In genomic region chr2:71630143-71630463, GRCm38 (mm10) we compare ENCODE assay signal across 9 mouse cellular contexts.
A peak's percentile ranks its signal among the peaks of the same experiment; 100 is the strongest.
DNase-seq lines count a peak whose midpoint lies in the region; ATAC-seq and TF ChIP-seq lines count a peak whose summit lies in the region.
"Had no signal": no experiment of that assay in that cellular context is flagged by ENCODE, and none has a peak within 500 bp of the region (broad histone marks: within the 10 kb centered on the region; RNA-seq: fewer than 3 reads in every experiment).

No protein-coding gene starts in this region.

- WGBS in lung, embryonic 14.5 days, result 14% methylated on average over 3 of the region's 3 CpGs
- WGBS in forebrain, embryonic 12.5 days, result 6% methylated on average over 3 of the region's 3 CpGs
- WGBS in limb, embryonic 10.5 days, result 13% methylated on average over 3 of the region's 3 CpGs
- 3% methylated on average over 3 of the region's 3 CpGs for WGBS in neural tube, embryonic 13.5 days

- no peaks in the 10 kb centered on the region for H3K36me3 ChIP-seq in lung, embryonic 14.5 days (ENCODE audit: insufficient read depth)
- H3K36me3 ChIP-seq in forebrain, embryonic 12.5 days (replicated peaks), result no peaks in the 10 kb centered on the region
- H3K36me3 ChIP-seq in limb, embryonic 10.5 days, result no peaks in the 10 kb centered on the region
- H3K36me3 ChIP-seq in neural tube, embryonic 13.5 days, result no peaks in the 10 kb centered on the region

- ATAC-seq in lung, embryonic 14.5 days (ENCODE audit: insufficient read depth), result no peak
- no peak for ATAC-seq in forebrain, embryonic 12.5 days (ENCODE audit: low FRiP score)
- no peak for ATAC-seq in neural tube, embryonic 13.5 days (ENCODE audit: low read depth)

- DNase-seq in lung, embryonic 14.5 days, result no peak
- DNase-seq in lung, postnatal 14 days, result no peak
- no peak for DNase-seq in limb, embryonic 10.5 days (ENCODE audit: low spot score)
- DNase-seq in c-Kit-positive CD71-positive TER-119-positive erythroid progenitor cells, embryonic 14.5 days (ENCODE audit: low spot score), result no peak
- no peak for DNase-seq in adrenal gland, postnatal 14 days
- DNase-seq in layer of hippocampus, adult 8-10 months (ENCODE audit: low spot score in 2 of 2), result no peak
- DNase-seq: cerebellum, adult 9-11 months had no signal

- TF ChIP-seq CTCF in lung, embryonic 14.5 days (IDR thresholded peaks at IDR 0.05; ENCODE audit: low read depth), result no peak

- no peak overlapping the region for H3K27ac ChIP-seq in lung, embryonic 14.5 days (ENCODE audit: low read depth)
- peak overlapping the region; percentile 31; the same call in 1 of the 2 replicates for H3K27ac ChIP-seq in forebrain, embryonic 12.5 days
- H3K27ac ChIP-seq in limb, embryonic 10.5 days, result no peak overlapping the region
- peak overlapping the region; percentile 50; the same call in 1 of the 2 replicates for H3K27ac ChIP-seq in neural tube, embryonic 13.5 days (replicated peaks)

- no peak overlapping the region for H3K9ac ChIP-seq in lung, embryonic 14.5 days
- H3K9ac ChIP-seq in forebrain, embryonic 12.5 days, result peak overlapping the region; percentile 49; the same call in 1 of the 2 replicates
- H3K9ac ChIP-seq in neural tube, embryonic 13.5 days, result peak overlapping the region; percentile 64

- H3K9me3 ChIP-seq in lung, embryonic 14.5 days (ENCODE audit: low read depth, low read length), result no peaks in the 10 kb centered on the region
- H3K9me3 ChIP-seq in forebrain, embryonic 12.5 days, result no peaks in the 10 kb centered on the region
- no peaks in the 10 kb centered on the region for H3K9me3 ChIP-seq in limb, embryonic 10.5 days (replicated peaks)
- no peaks in the 10 kb centered on the region for H3K9me3 ChIP-seq in neural tube, embryonic 13.5 days

- H3K27me3 ChIP-seq in lung, embryonic 14.5 days (ENCODE audit: insufficient read depth, low read length), result peaks cover 9% of the 10 kb centered on the region
- H3K27me3 ChIP-seq in forebrain, embryonic 12.5 days, result 0 out of 2 replicates have a peak, but pooled peaks cover 3% of the 10 kb centered on the region
- peaks cover 38% of the 10 kb centered on the region for H3K27me3 ChIP-seq in limb, embryonic 10.5 days (ENCODE audit: low read depth, poor library complexity, severe bottlenecking)
- peaks cover 28% of the 10 kb centered on the region for H3K27me3 ChIP-seq in neural tube, embryonic 13.5 days

- peak overlapping the region; percentile 32; the same call in 1 of the 2 replicates for H3K4me3 ChIP-seq in lung, embryonic 14.5 days (ENCODE audit: low read depth, low read length)
- H3K4me3 ChIP-seq in forebrain, embryonic 12.5 days (replicated peaks), result peak overlapping the region; percentile 39
- peak overlapping the region; percentile 50 for H3K4me3 ChIP-seq in limb, embryonic 10.5 days
- peak overlapping the region; percentile 37 for H3K4me3 ChIP-seq in neural tube, embryonic 13.5 days

- H3K4me1 ChIP-seq in lung, embryonic 14.5 days (ENCODE audit: insufficient read depth), result 0 out of 2 replicates have a peak, but pooled peaks cover 5% of the 10 kb centered on the region
- peaks cover 47% of the 10 kb centered on the region for H3K4me1 ChIP-seq in forebrain, embryonic 12.5 days
- H3K4me1 ChIP-seq in limb, embryonic 10.5 days, result peaks cover 39% of the 10 kb centered on the region
- peaks cover 45% of the 10 kb centered on the region for H3K4me1 ChIP-seq in neural tube, embryonic 13.5 days (replicated peaks)

- peak overlapping the region; percentile 81 for H3K4me2 ChIP-seq in lung, embryonic 14.5 days
- peak overlapping the region; percentile 80 for H3K4me2 ChIP-seq in forebrain, embryonic 12.5 days
- H3K4me2 ChIP-seq in neural tube, embryonic 13.5 days, result peak overlapping the region; percentile 78

Comparison
In these comparisons a context has a peak if more than half of its experiments do, and no peak if none do; other contexts are left out.
1. H3K27ac ChIP-seq: peak in forebrain, embryonic 12.5 days (single experiment) and neural tube, embryonic 13.5 days (single experiment); none in lung, embryonic 14.5 days (single experiment) and limb, embryonic 10.5 days (single experiment).
2. Peak in every context shown above with its lines, with median percentiles within 50 percentile points of each other: H3K4me2 ChIP-seq and H3K4me3 ChIP-seq.